Mouse (Mus musculus) ovary, postnatal 14 days (tissue): ENCODE measurements around the gene Blm.

ENCODE experiments used
- DNase-seq: peaks from one replicate; pipeline ENCODE4 v3.0.0; 2022; ENCODE audit warnings: low spot score

Gene Blm

GRCm38 (mm10) chr7:80439032-80439760, 95.7 kb downstream of the Blm start:
- DNase-seq: no peak

GRCm38 (mm10) chr7:80436571-80436970, 98.3 kb downstream of the Blm start:
- no peak for DNase-seq

- no peak for DNase-seq
Measured at GRCm38 (mm10) chr7:80435594-80435993, 99.3 kb downstream of the Blm start.

GRCm38 (mm10) chr7:80429661-80430060, 105.3 kb downstream of the Blm start:
- no peak for DNase-seq

- DNase-seq: no peak
Measured at GRCm38 (mm10) chr7:80427730-80428129, 107.2 kb downstream of the Blm start.

GRCm38 (mm10) chr7:80426363-80426762, 108.6 kb downstream of the Blm start:
- no peak for DNase-seq

GRCm38 (mm10) chr7:80424722-80425121, 110.2 kb downstream of the Blm start:
- no peak for DNase-seq

GRCm38 (mm10) chr7:80422759-80423480, 112.0 kb downstream of the Blm start:
- DNase-seq: no peak

- no peak for DNase-seq
Measured at GRCm38 (mm10) chr7:80421576-80421975, 113.3 kb downstream of the Blm start.

- DNase-seq: no peak
Measured at GRCm38 (mm10) chr7:80420586-80420985, 114.3 kb downstream of the Blm start.

GRCm38 (mm10) chr7:80419278-80419677, 115.6 kb downstream of the Blm start:
- no peak for DNase-seq

- no peak for DNase-seq
Measured at GRCm38 (mm10) chr7:80418036-80418435, 116.9 kb downstream of the Blm start.

- DNase-seq: no peak
Measured at GRCm38 (mm10) chr7:80417601-80418000, 117.3 kb downstream of the Blm start.

GRCm38 (mm10) chr7:80416969-80417368, 118.0 kb downstream of the Blm start:
- DNase-seq: no peak

GRCm38 (mm10) chr7:80414303-80414855, 120.5 kb downstream of the Blm start:
- no peak for DNase-seq

- DNase-seq: no peak
Measured at GRCm38 (mm10) chr7:80413512-80414302, 121.2 kb downstream of the Blm start.

GRCm38 (mm10) chr7:80412781-80413180, 122.1 kb downstream of the Blm start:
- DNase-seq: no peak

GRCm38 (mm10) chr7:80412279-80412678, 122.6 kb downstream of the Blm start:
- no peak for DNase-seq

GRCm38 (mm10) chr7:80410380-80410779, 124.5 kb downstream of the Blm start:
- DNase-seq: no peak

GRCm38 (mm10) chr7:80407712-80408111, 127.2 kb downstream of the Blm start:
- no peak for DNase-seq

GRCm38 (mm10) chr7:80406186-80406585, 128.7 kb downstream of the Blm start:
- no peak for DNase-seq

- DNase-seq: no peak
Measured at GRCm38 (mm10) chr7:80405188-80405695, 129.7 kb downstream of the Blm start, which contains the start of gene Furin. Gene Furin (minus strand): TSS chr7:80405436.
